Mouse (Mus musculus): ENCODE results near the gene Bloc1s3. TPM values are rescaled to one million over a fixed set of nuclear protein-coding genes. Genes with fewer than 3 reads are reported as not detected.
A peak's percentile ranks its signal among the peaks of the same experiment; 100 is the strongest.

Gene Bloc1s3
- polyA plus RNA-seq, 1 experiment from 2014 or later: 2.0 TPM

GRCm38 (mm10) chr7:19477624-19478384 is 30.4 kb downstream of the Bloc1s3 start:
- H3K4me1 ChIP-seq (replicated peaks; ENCODE audit: control insufficient read depth, insufficient read depth, low read length): peaks cover 15% of the 10 kb centered on the region
- no peaks in the 10 kb centered on the region for H3K9me3 ChIP-seq (ENCODE audit: control insufficient read depth, low read length)
- H3K27me3 ChIP-seq (replicated peaks; ENCODE audit: control insufficient read depth, insufficient read depth, low read length): peaks cover 23% of the 10 kb centered on the region
- no peaks in the 10 kb centered on the region for H3K36me3 ChIP-seq (ENCODE audit: control insufficient read depth, insufficient read depth, low read length)
- WGBS: 23% methylated on average over 14 of the region's 14 CpGs
- H3K27ac ChIP-seq (ENCODE audit: low read depth, low read length): no peak overlapping the region
- H3K4me2 ChIP-seq: no peak overlapping the region
- H3K9ac ChIP-seq (ENCODE audit: low read depth, low read length): no peak overlapping the region
- DNase-seq (ENCODE audit: low spot score) (no peak), ATAC-seq (replicated peaks; ENCODE audit: low FRiP score) (no peak)
- no peak overlapping the region for H3K4me3 ChIP-seq (ENCODE audit: low read depth, low read length)

- no peak overlapping the region for H3K9ac ChIP-seq (ENCODE audit: low read depth, low read length)
- no peak overlapping the region for H3K27ac ChIP-seq (ENCODE audit: low read depth, low read length)
- no peak overlapping the region for H3K4me3 ChIP-seq (ENCODE audit: low read depth, low read length)
- no peaks in the 10 kb centered on the region for H3K36me3 ChIP-seq (ENCODE audit: control insufficient read depth, insufficient read depth, low read length)
- no peak for ATAC-seq (replicated peaks; ENCODE audit: low FRiP score)
- 54% methylated on average over 2 of the region's 2 CpGs for WGBS
- H3K4me1 ChIP-seq (replicated peaks; ENCODE audit: control insufficient read depth, insufficient read depth, low read length): peaks cover 15% of the 10 kb centered on the region
- H3K4me2 ChIP-seq: no peak overlapping the region
- H3K9me3 ChIP-seq (ENCODE audit: control insufficient read depth, low read length): no peaks in the 10 kb centered on the region
- H3K27me3 ChIP-seq (replicated peaks; ENCODE audit: control insufficient read depth, insufficient read depth, low read length): peaks cover 29% of the 10 kb centered on the region
- no peak for DNase-seq (ENCODE audit: low spot score)
These were observed 31.1 kb downstream of the Bloc1s3 start for GRCm38 (mm10) chr7:19477084-19477483.

GRCm38 (mm10) chr7:19473875-19474443 is 34.2 kb downstream of the Bloc1s3 start:
- Histone ChIP-seq H3K27ac (ENCODE audit: low read depth, low read length) (peak overlapping the region; percentile 3; the same call in 1 of the 2 replicates), H3K9ac (ENCODE audit: low read depth, low read length) (peak overlapping the region; percentile 66), H3K36me3 (ENCODE audit: control insufficient read depth, insufficient read depth, low read length) (no peaks in the 10 kb centered on the region), H3K4me1 (replicated peaks; ENCODE audit: control insufficient read depth, insufficient read depth, low read length) (peaks cover 22% of the 10 kb centered on the region), H3K27me3 (replicated peaks; ENCODE audit: control insufficient read depth, insufficient read depth, low read length) (peaks cover 41% of the 10 kb centered on the region), H3K9me3 (ENCODE audit: control insufficient read depth, low read length) (no peaks in the 10 kb centered on the region), H3K4me2 (peak overlapping the region; percentile 86), H3K4me3 (ENCODE audit: low read depth, low read length) (peak overlapping the region; percentile 60)
- DNase-seq (ENCODE audit: low spot score): peak; percentile 76
- peak; percentile 48 for ATAC-seq (replicated peaks; ENCODE audit: low FRiP score)
- WGBS: 5% methylated on average over 73 of the region's 89 CpGs

- Histone ChIP-seq H3K27me3 (replicated peaks; ENCODE audit: control insufficient read depth, insufficient read depth, low read length) (peaks cover 44% of the 10 kb centered on the region), H3K36me3 (ENCODE audit: control insufficient read depth, insufficient read depth, low read length) (no peaks in the 10 kb centered on the region), H3K4me2 (peak overlapping the region; percentile 40), H3K4me3 (ENCODE audit: low read depth, low read length) (no peak overlapping the region), H3K4me1 (replicated peaks; ENCODE audit: control insufficient read depth, insufficient read depth, low read length) (peaks cover 21% of the 10 kb centered on the region), H3K27ac (ENCODE audit: low read depth, low read length) (peak overlapping the region; percentile 43; the same call in 1 of the 2 replicates), H3K9ac (ENCODE audit: low read depth, low read length) (no peak overlapping the region), H3K9me3 (ENCODE audit: control insufficient read depth, low read length) (no peaks in the 10 kb centered on the region)
- DNase-seq (ENCODE audit: low spot score): no peak
- peak; percentile 29 for ATAC-seq (replicated peaks; ENCODE audit: low FRiP score)
- WGBS: 23% methylated on average over 4 of the region's 4 CpGs
These were observed 35.8 kb downstream of the Bloc1s3 start for GRCm38 (mm10) chr7:19472403-19472802.

GRCm38 (mm10) chr7:19470308-19470707 is 37.9 kb downstream of the Bloc1s3 start:
- Histone ChIP-seq H3K27ac (ENCODE audit: low read depth, low read length) (no peak overlapping the region), H3K27me3 (replicated peaks; ENCODE audit: control insufficient read depth, insufficient read depth, low read length) (peaks cover 45% of the 10 kb centered on the region), H3K36me3 (ENCODE audit: control insufficient read depth, insufficient read depth, low read length) (no peaks in the 10 kb centered on the region), H3K4me3 (ENCODE audit: low read depth, low read length) (no peak overlapping the region), H3K4me1 (replicated peaks; ENCODE audit: control insufficient read depth, insufficient read depth, low read length) (peaks cover 21% of the 10 kb centered on the region), H3K9me3 (ENCODE audit: control insufficient read depth, low read length) (no peaks in the 10 kb centered on the region), H3K9ac (ENCODE audit: low read depth, low read length) (no peak overlapping the region), H3K4me2 (no peak overlapping the region; the same call in 1 of the 2 replicates)
- DNase-seq (ENCODE audit: low spot score) (no peak), ATAC-seq (replicated peaks; ENCODE audit: low FRiP score) (no peak)
- WGBS: 34% methylated on average over 14 of the region's 14 CpGs

GRCm38 (mm10) chr7:19469404-19469803 is 38.8 kb downstream of the Bloc1s3 start:
- Histone ChIP-seq H3K27ac (ENCODE audit: low read depth, low read length) (no peak overlapping the region), H3K36me3 (ENCODE audit: control insufficient read depth, insufficient read depth, low read length) (no peaks in the 10 kb centered on the region), H3K27me3 (replicated peaks; ENCODE audit: control insufficient read depth, insufficient read depth, low read length) (peaks cover 38% of the 10 kb centered on the region), H3K9me3 (ENCODE audit: control insufficient read depth, low read length) (no peaks in the 10 kb centered on the region), H3K4me3 (ENCODE audit: low read depth, low read length) (no peak overlapping the region), H3K4me2 (no peak overlapping the region), H3K4me1 (replicated peaks; ENCODE audit: control insufficient read depth, insufficient read depth, low read length) (peaks cover 22% of the 10 kb centered on the region), H3K9ac (ENCODE audit: low read depth, low read length) (no peak overlapping the region)
- 57% methylated on average over 23 of the region's 23 CpGs for WGBS
- no peak for ATAC-seq (replicated peaks; ENCODE audit: low FRiP score)
- DNase-seq (ENCODE audit: low spot score): no peak

GRCm38 (mm10) chr7:19468279-19468678 is 39.9 kb downstream of the Bloc1s3 start:
- WGBS: 55% methylated on average over 12 of the region's 12 CpGs
- H3K4me3 ChIP-seq (ENCODE audit: low read depth, low read length): no peak overlapping the region
- no peak overlapping the region for H3K9ac ChIP-seq (ENCODE audit: low read depth, low read length)
- no peaks in the 10 kb centered on the region for H3K9me3 ChIP-seq (ENCODE audit: control insufficient read depth, low read length)
- H3K27me3 ChIP-seq (replicated peaks; ENCODE audit: control insufficient read depth, insufficient read depth, low read length): peaks cover 27% of the 10 kb centered on the region
- no peaks in the 10 kb centered on the region for H3K36me3 ChIP-seq (ENCODE audit: control insufficient read depth, insufficient read depth, low read length)
- H3K27ac ChIP-seq (ENCODE audit: low read depth, low read length): no peak overlapping the region
- DNase-seq (ENCODE audit: low spot score) (no peak), ATAC-seq (replicated peaks; ENCODE audit: low FRiP score) (no peak)
- H3K4me2 ChIP-seq: 0 out of 2 replicates have a peak overlapping the region, but pooled peaks have one; percentile 4
- peaks cover 21% of the 10 kb centered on the region for H3K4me1 ChIP-seq (replicated peaks; ENCODE audit: control insufficient read depth, insufficient read depth, low read length)

- DNase-seq (ENCODE audit: low spot score) (no peak), ATAC-seq (replicated peaks; ENCODE audit: low FRiP score) (no peak)
- Histone ChIP-seq H3K27me3 (replicated peaks; ENCODE audit: control insufficient read depth, insufficient read depth, low read length) (peaks cover 20% of the 10 kb centered on the region), H3K9ac (ENCODE audit: low read depth, low read length) (no peak overlapping the region), H3K9me3 (ENCODE audit: control insufficient read depth, low read length) (no peaks in the 10 kb centered on the region), H3K4me3 (ENCODE audit: low read depth, low read length) (no peak overlapping the region), H3K36me3 (ENCODE audit: control insufficient read depth, insufficient read depth, low read length) (no peaks in the 10 kb centered on the region), H3K27ac (ENCODE audit: low read depth, low read length) (no peak overlapping the region), H3K4me1 (replicated peaks; ENCODE audit: control insufficient read depth, insufficient read depth, low read length) (peaks cover 24% of the 10 kb centered on the region), H3K4me2 (0 out of 2 replicates have a peak overlapping the region, but pooled peaks have one; percentile 4)
- WGBS: 28% methylated on average over 6 of the region's 6 CpGs
These were observed 40.5 kb downstream of the Bloc1s3 start for GRCm38 (mm10) chr7:19467638-19468037.

Measured in liver, embryonic 11.5 days (tissue).